Mouse (Mus musculus) kidney, embryonic 14.5 days (tissue): Measurements from ENCODE around the gene Slc16a2. TPM values are rescaled to one million over a fixed set of nuclear protein-coding genes. Genes with fewer than 3 reads are reported as not detected.

Source experiments
- ATAC-seq: fragments of 200-750 bp; cut with Nextera tagmentation; 2 replicates; pipeline ENCODE4 v1.8.0; 2017; ENCODE audit warnings: moderate number of reproducible peaks, mild to moderate bottlenecking, moderate TSS enrichment, moderate library complexity; ENCODE audit not compliant: low FRiP score, low TSS enrichment
- H3K27ac ChIP-seq: fragments of 300-500 bp; sonication (generic); 2 replicates; pipeline ENCODE4 v1.5.1; 2014; ENCODE audit warnings: low read depth, mild to moderate bottlenecking, low read length, moderate library complexity, mixed read lengths
- H3K27me3 ChIP-seq: fragments of 300-500 bp; sonication (generic); 2 replicates; pipeline ENCODE4 v1.6.1; 2014; ENCODE audit warnings: mild to moderate bottlenecking, low read length; ENCODE audit not compliant: control insufficient read depth, insufficient read depth
- H3K36me3 ChIP-seq: fragments of 300-500 bp; sonication (generic); 2 replicates; pipeline ENCODE4 v1.6.1; 2014; ENCODE audit warnings: low read length, mixed read lengths; ENCODE audit not compliant: control insufficient read depth, insufficient read depth
- H3K4me1 ChIP-seq: fragments of 300-500 bp; sonication (generic); 2 replicates; pipeline ENCODE4 v1.6.1; 2014; ENCODE audit warnings: low read length, mixed read lengths; ENCODE audit not compliant: control insufficient read depth, insufficient read depth
- H3K4me2 ChIP-seq: fragments of 300-500 bp; sonication (generic); replicated peaks from 2 replicates; pipeline ENCODE4 v1.6.1; 2014; ENCODE audit warnings: low read depth, mild to moderate bottlenecking, low read length
- H3K4me3 ChIP-seq: fragments of 300-500 bp; sonication (generic); 2 replicates; pipeline ENCODE4 v1.5.1; 2014; ENCODE audit warnings: mild to moderate bottlenecking, low read length
- H3K9ac ChIP-seq: fragments of 300-500 bp; sonication (generic); 2 replicates; pipeline ENCODE4 v1.6.1; 2014; ENCODE audit warnings: low read depth, mild to moderate bottlenecking, low read length, moderate library complexity
- H3K9me3 ChIP-seq: fragments of 300-500 bp; sonication (generic); 2 replicates; pipeline ENCODE4 v1.6.1; 2016; ENCODE audit warnings: low read length; ENCODE audit not compliant: control insufficient read depth
- WGBS: fragments of 180-500 bp; shearing (Covaris S2); extraction: QIAGEN DNeasy Blood & Tissue Kit; methylation state at CpG from one replicate; pipeline ENCODE4 v1.1.7; 2014; 5-methylcytosine and 5-hydroxymethylcytosine counted together
- polyA plus RNA-seq: library from polyadenylated mRNA; unstranded; fragments of >200 nt; fragmentation: Nextera tagmentation; extraction: Ambion mirVana; gene quantifications from 2 replicates; pipeline ENCODE4 v1.2.1, GENCODE M21; 2014

Slc16a2 gene
- polyA plus RNA-seq, 1 experiment from 2014 or later, result 13.1 TPM

GRCm38 (mm10) chrX:103819253-103819652, 2.5 kb downstream of the Slc16a2 start:
- ATAC-seq, result no peak
- Histone ChIP-seq H3K36me3 (no peaks in the 10 kb centered on the region), H3K9me3 (no peaks in the 10 kb centered on the region), H3K4me1 (no peaks in the 10 kb centered on the region), H3K9ac (no peak overlapping the region), H3K4me3 (0 out of 2 replicates have a peak overlapping the region, but pooled peaks have one; percentile 48), H3K27ac (no peak overlapping the region), H3K27me3 (peaks cover 9% of the 10 kb centered on the region; the same call in 1 of the 2 replicates), H3K4me2 (peak overlapping the region; percentile 73; the same call in 1 of the 2 replicates)
- 58% methylated on average over 6 of the region's 6 CpGs for WGBS

GRCm38 (mm10) chrX:103812690-103813089, 9.1 kb downstream of the Slc16a2 start:
- WGBS, result 54% methylated on average over 1 of the region's 1 CpGs
- H3K27me3 ChIP-seq, result peaks cover 2% of the 10 kb centered on the region; the same call in 1 of the 2 replicates
- no peak for ATAC-seq

GRCm38 (mm10) chrX:103810483-103810882, 11.3 kb downstream of the Slc16a2 start:
- no peak overlapping the region for H3K9ac ChIP-seq
- no peak overlapping the region for H3K4me2 ChIP-seq
- H3K9me3 ChIP-seq, result no peaks in the 10 kb centered on the region
- no peaks in the 10 kb centered on the region for H3K4me1 ChIP-seq
- WGBS, result 81% methylated on average over 1 of the region's 1 CpGs
- no peak overlapping the region for H3K27ac ChIP-seq
- no peak overlapping the region for H3K4me3 ChIP-seq
- H3K27me3 ChIP-seq, result peaks cover 2% of the 10 kb centered on the region; the same call in 1 of the 2 replicates
- no peaks in the 10 kb centered on the region for H3K36me3 ChIP-seq
- no peak for ATAC-seq

More at GRCm38 (mm10) chrX:103812690-103813089, 9.1 kb downstream of the Slc16a2 start:
- Histone ChIP-seq H3K27ac (no peak overlapping the region), H3K9me3 (no peaks in the 10 kb centered on the region), H3K9ac (no peak overlapping the region), H3K4me2 (no peak overlapping the region), H3K4me1 (no peaks in the 10 kb centered on the region), H3K4me3 (no peak overlapping the region), H3K36me3 (no peaks in the 10 kb centered on the region)

- H3K4me2 ChIP-seq, result no peak overlapping the region
These were observed 15.4 kb downstream of the Slc16a2 start for GRCm38 (mm10) chrX:103806373-103806772.

GRCm38 (mm10) chrX:103796961-103797360, 24.8 kb downstream of the Slc16a2 start:
- no peaks in the 10 kb centered on the region; the same call in 1 of the 2 replicates for H3K27me3 ChIP-seq
- no peak overlapping the region for H3K4me3 ChIP-seq
- no peak for ATAC-seq
- no peak overlapping the region for H3K27ac ChIP-seq
- H3K9ac ChIP-seq, result no peak overlapping the region
- no peaks in the 10 kb centered on the region for H3K4me1 ChIP-seq
- H3K4me2 ChIP-seq, result no peak overlapping the region
- H3K9me3 ChIP-seq, result no peaks in the 10 kb centered on the region
- H3K36me3 ChIP-seq, result no peaks in the 10 kb centered on the region
- WGBS, result 84% methylated on average over 1 of the region's 1 CpGs

More at GRCm38 (mm10) chrX:103806373-103806772, 15.4 kb downstream of the Slc16a2 start:
- Histone ChIP-seq H3K27ac (no peak overlapping the region), H3K36me3 (no peaks in the 10 kb centered on the region), H3K27me3 (peaks cover 5% of the 10 kb centered on the region; the same call in 1 of the 2 replicates), H3K9me3 (no peaks in the 10 kb centered on the region), H3K4me1 (no peaks in the 10 kb centered on the region), H3K9ac (no peak overlapping the region), H3K4me3 (no peak overlapping the region)
- 78% methylated on average over 4 of the region's 4 CpGs for WGBS
- ATAC-seq, result no peak

GRCm38 (mm10) chrX:103795506-103795905, 26.3 kb downstream of the Slc16a2 start:
- Histone ChIP-seq H3K4me3 (no peak overlapping the region), H3K9me3 (no peaks in the 10 kb centered on the region), H3K27ac (no peak overlapping the region), H3K4me2 (no peak overlapping the region), H3K4me1 (no peaks in the 10 kb centered on the region), H3K9ac (no peak overlapping the region), H3K27me3 (no peaks in the 10 kb centered on the region; the same call in 1 of the 2 replicates), H3K36me3 (no peaks in the 10 kb centered on the region)
- 63% methylated on average over 5 of the region's 5 CpGs for WGBS
- no peak for ATAC-seq

- no peak for ATAC-seq
- H3K9me3 ChIP-seq, result no peaks in the 10 kb centered on the region
- H3K9ac ChIP-seq, result no peak overlapping the region
- no peaks in the 10 kb centered on the region; the same call in 1 of the 2 replicates for H3K27me3 ChIP-seq
- 78% methylated on average over 2 of the region's 2 CpGs for WGBS
- no peak overlapping the region for H3K4me3 ChIP-seq
- H3K4me2 ChIP-seq, result no peak overlapping the region
- no peak overlapping the region for H3K27ac ChIP-seq
- H3K36me3 ChIP-seq, result no peaks in the 10 kb centered on the region
- H3K4me1 ChIP-seq, result no peaks in the 10 kb centered on the region
These were observed 30.5 kb downstream of the Slc16a2 start for GRCm38 (mm10) chrX:103791329-103791728.

GRCm38 (mm10) chrX:103785681-103786080, 36.1 kb downstream of the Slc16a2 start:
- no peak overlapping the region for H3K9ac ChIP-seq
- H3K27me3 ChIP-seq, result no peaks in the 10 kb centered on the region
- H3K4me1 ChIP-seq, result no peaks in the 10 kb centered on the region
- H3K4me2 ChIP-seq, result no peak overlapping the region
- no peak overlapping the region for H3K27ac ChIP-seq
- WGBS, result 58% methylated on average over 2 of the region's 2 CpGs
- no peaks in the 10 kb centered on the region for H3K9me3 ChIP-seq
- no peak for ATAC-seq
- no peak overlapping the region for H3K4me3 ChIP-seq
- H3K36me3 ChIP-seq, result no peaks in the 10 kb centered on the region

- ATAC-seq, result no peak
- Histone ChIP-seq H3K4me3 (no peak overlapping the region), H3K4me2 (no peak overlapping the region), H3K9ac (no peak overlapping the region), H3K9me3 (no peaks in the 10 kb centered on the region), H3K4me1 (no peaks in the 10 kb centered on the region), H3K36me3 (no peaks in the 10 kb centered on the region), H3K27me3 (no peaks in the 10 kb centered on the region; the same call in 1 of the 2 replicates), H3K27ac (no peak overlapping the region)
These were observed 45.4 kb downstream of the Slc16a2 start for GRCm38 (mm10) chrX:103776412-103776811.
